Mouse (Mus musculus): ENCODE measurements around the gene Pgm5. TPM values are rescaled to one million over a fixed set of nuclear protein-coding genes. Genes with fewer than 3 reads are reported as not detected.

Pgm5 gene
- polyA plus RNA-seq, 1 experiment from 2014 or later = 0.17 TPM

DNA sequence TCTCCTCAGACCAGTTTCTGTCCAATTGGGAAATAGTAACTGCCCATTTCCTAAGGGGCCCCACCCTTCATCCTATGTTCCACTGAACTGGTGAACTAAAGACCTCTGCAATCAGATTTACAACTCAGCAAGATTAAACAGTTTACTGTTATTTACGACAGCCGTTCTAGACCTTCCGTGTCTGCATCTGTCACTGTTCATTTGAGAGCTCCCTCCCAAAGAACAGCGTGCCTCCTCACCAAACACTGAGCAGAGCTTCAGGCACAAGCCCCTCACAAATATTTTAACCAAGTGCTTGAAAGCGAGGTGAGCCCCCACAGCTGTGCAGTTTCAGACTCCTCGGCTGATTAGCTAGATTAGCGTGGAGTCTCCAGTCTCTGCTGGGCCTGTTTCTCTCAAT lies 13.3 kb downstream of the Pgm5 start:
- H3K36me3 ChIP-seq = no peaks in the 10 kb centered on the region
- no peak overlapping the region for H3K4me3 ChIP-seq
- no peaks in the 10 kb centered on the region for H3K9me3 ChIP-seq (replicated peaks)
- DNase-seq (ENCODE audit: low spot score) = no peak
- 68% methylated on average over 7 of the region's 7 CpGs for WGBS
- no peaks in the 10 kb centered on the region for H3K27me3 ChIP-seq (ENCODE audit: low read depth, poor library complexity, severe bottlenecking)
- H3K27ac ChIP-seq (replicated peaks) = 0 out of 2 replicates have a peak overlapping the region, but pooled peaks have one; percentile 9
- peaks cover 25% of the 10 kb centered on the region for H3K4me1 ChIP-seq

DNA sequence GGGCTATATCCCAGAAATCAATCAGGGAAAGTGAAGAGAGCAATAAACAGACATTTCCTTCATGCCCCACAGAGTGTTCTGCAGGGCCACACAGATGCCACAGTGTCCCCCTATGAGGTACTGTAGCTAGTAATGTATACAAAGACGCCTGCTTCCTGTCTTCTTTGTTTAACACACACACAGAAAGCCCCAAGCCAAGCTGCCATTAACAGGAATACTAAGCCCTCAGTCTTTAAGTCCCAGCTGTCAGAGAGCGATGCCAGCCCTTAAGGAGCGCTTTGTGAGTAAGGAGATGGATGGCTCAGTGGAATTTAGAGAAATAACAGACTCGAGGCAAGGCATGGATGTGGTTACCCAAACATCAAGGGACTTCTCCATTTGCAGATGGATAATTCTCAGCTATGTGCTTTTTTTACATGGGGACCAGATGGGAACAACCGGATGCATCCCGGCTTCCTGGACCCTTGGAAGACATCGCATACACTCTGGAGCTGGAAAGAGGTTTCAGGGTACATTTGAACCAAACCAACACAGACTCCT lies 16.6 kb downstream of the Pgm5 start:
- H3K4me3 ChIP-seq = no peak overlapping the region
- no peak for DNase-seq (ENCODE audit: low spot score)
- H3K27ac ChIP-seq (replicated peaks) = no peak overlapping the region
- H3K27me3 ChIP-seq (ENCODE audit: low read depth, poor library complexity, severe bottlenecking) = no peaks in the 10 kb centered on the region
- no peaks in the 10 kb centered on the region for H3K36me3 ChIP-seq
- no peaks in the 10 kb centered on the region for H3K9me3 ChIP-seq (replicated peaks)
- 72% methylated on average over 7 of the region's 7 CpGs for WGBS
- peaks cover 25% of the 10 kb centered on the region for H3K4me1 ChIP-seq

DNA sequence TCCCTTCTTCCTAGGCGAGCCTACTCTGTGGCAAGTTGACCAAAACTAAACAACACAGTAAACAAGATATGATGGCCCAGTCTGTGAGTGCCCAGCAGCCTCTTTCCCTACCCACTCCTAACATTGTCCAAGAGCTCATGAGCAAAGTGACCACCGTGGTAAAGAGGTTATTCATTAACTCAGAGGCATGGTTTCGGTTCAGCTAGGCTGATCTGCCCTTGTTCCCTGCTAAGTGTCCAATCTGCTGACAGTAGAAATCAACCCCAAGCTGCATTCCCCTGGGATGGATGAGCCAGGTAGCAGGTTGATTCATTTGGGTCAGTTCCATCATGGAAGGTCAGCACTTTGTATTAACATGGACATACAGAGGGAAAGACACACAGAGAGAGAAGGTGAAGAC lies 19.6 kb downstream of the Pgm5 start:
- no peak overlapping the region for H3K27ac ChIP-seq (replicated peaks)
- H3K27me3 ChIP-seq (ENCODE audit: low read depth, poor library complexity, severe bottlenecking) = no peaks in the 10 kb centered on the region
- DNase-seq (ENCODE audit: low spot score) = no peak
- H3K36me3 ChIP-seq = no peaks in the 10 kb centered on the region
- no peak overlapping the region for H3K4me3 ChIP-seq
- peaks cover 9% of the 10 kb centered on the region for H3K4me1 ChIP-seq
- H3K9me3 ChIP-seq (replicated peaks) = no peaks in the 10 kb centered on the region
- 90% methylated on average over 3 of the region's 3 CpGs for WGBS

DNA sequence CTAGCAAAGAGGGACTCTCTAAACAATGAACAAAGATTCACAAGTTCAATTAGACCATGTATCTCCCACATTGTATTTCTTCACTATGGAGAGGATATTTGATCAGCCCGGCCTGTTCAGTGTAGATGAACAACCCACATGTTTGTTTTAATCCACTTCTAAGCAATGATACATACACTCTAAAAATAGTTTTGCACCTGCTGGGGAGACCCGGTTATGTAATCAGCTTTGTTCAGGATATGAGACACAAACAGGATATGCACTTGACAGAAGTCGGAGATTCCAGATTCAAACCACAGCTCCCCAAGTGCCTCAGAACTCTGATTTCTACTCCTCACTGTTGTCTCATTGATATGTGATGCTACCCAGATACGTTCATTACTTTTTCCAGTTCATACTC lies 37.1 kb downstream of the Pgm5 start:
- peaks cover 7% of the 10 kb centered on the region; the same call in 1 of the 2 replicates for H3K27me3 ChIP-seq (ENCODE audit: low read depth, poor library complexity, severe bottlenecking)
- no peak overlapping the region for H3K27ac ChIP-seq (replicated peaks)
- H3K36me3 ChIP-seq = no peaks in the 10 kb centered on the region
- no peak for DNase-seq (ENCODE audit: low spot score)
- H3K4me3 ChIP-seq = no peak overlapping the region
- no peaks in the 10 kb centered on the region for H3K9me3 ChIP-seq (replicated peaks)
- 91% methylated on average over 4 of the region's 4 CpGs for WGBS
- no peaks in the 10 kb centered on the region for H3K4me1 ChIP-seq

GRCm38 (mm10) chr19:24815661-24816221 lies 45.9 kb downstream of the Pgm5 start:
- no peak overlapping the region for H3K4me3 ChIP-seq
- no peak overlapping the region for H3K27ac ChIP-seq (replicated peaks)
- peaks cover 40% of the 10 kb centered on the region for H3K4me1 ChIP-seq
- H3K27me3 ChIP-seq (ENCODE audit: low read depth, poor library complexity, severe bottlenecking) = peaks cover 76% of the 10 kb centered on the region
- no peak for DNase-seq (ENCODE audit: low spot score)
- H3K36me3 ChIP-seq = no peaks in the 10 kb centered on the region
- no peaks in the 10 kb centered on the region for H3K9me3 ChIP-seq (replicated peaks)
- 84% methylated on average over 12 of the region's 12 CpGs for WGBS

DNA sequence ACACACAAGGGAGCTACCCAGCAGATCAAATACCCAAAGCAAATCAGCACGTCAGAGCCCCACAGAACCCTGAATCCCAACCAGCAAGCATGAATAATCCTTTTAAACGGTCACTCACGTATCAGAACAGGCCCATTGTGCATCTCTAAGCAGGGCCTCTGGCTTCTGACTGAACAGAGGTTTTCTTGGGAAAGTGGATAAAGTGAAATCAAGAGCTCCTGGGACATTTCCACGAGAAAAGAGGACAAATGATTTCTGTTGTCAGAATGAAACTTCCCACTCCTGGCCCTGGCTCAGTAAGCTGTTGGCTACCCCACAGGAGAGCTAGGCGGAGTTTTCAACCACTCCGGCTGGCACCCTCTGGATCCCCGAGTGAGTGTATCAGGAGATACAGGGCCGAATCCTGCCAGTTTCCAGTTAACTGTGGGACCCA lies 48.8 kb downstream of the Pgm5 start:
- Histone ChIP-seq H3K27ac (replicated peaks) (peak overlapping the region; percentile 79), H3K36me3 (no peaks in the 10 kb centered on the region), H3K27me3 (ENCODE audit: low read depth, poor library complexity, severe bottlenecking) (peaks cover 85% of the 10 kb centered on the region), H3K9me3 (replicated peaks) (no peaks in the 10 kb centered on the region), H3K4me1 (peaks cover 42% of the 10 kb centered on the region), H3K4me3 (no peak overlapping the region)
- DNase-seq (ENCODE audit: low spot score) = peak; percentile 64
- WGBS = 34% methylated on average over 8 of the region's 8 CpGs

GRCm38 (mm10) chr19:24812106-24812810 lies 49.4 kb downstream of the Pgm5 start:
- no peak overlapping the region for H3K4me3 ChIP-seq
- no peaks in the 10 kb centered on the region for H3K36me3 ChIP-seq
- H3K4me1 ChIP-seq = peaks cover 42% of the 10 kb centered on the region
- DNase-seq (ENCODE audit: low spot score) = peak; percentile 17
- H3K9me3 ChIP-seq (replicated peaks) = no peaks in the 10 kb centered on the region
- 49% methylated on average over 7 of the region's 7 CpGs for WGBS
- H3K27ac ChIP-seq (replicated peaks) = 0 out of 2 replicates have a peak overlapping the region, but pooled peaks have one; percentile 20
- H3K27me3 ChIP-seq (ENCODE audit: low read depth, poor library complexity, severe bottlenecking) = peaks cover 85% of the 10 kb centered on the region

GRCm38 (mm10) chr19:24811451-24811850 lies 50.2 kb downstream of the Pgm5 start:
- no peak overlapping the region for H3K27ac ChIP-seq (replicated peaks)
- no peaks in the 10 kb centered on the region for H3K9me3 ChIP-seq (replicated peaks)
- no peaks in the 10 kb centered on the region for H3K36me3 ChIP-seq
- peaks cover 85% of the 10 kb centered on the region for H3K27me3 ChIP-seq (ENCODE audit: low read depth, poor library complexity, severe bottlenecking)
- WGBS = 69% methylated on average over 10 of the region's 10 CpGs
- no peak overlapping the region for H3K4me3 ChIP-seq
- peaks cover 42% of the 10 kb centered on the region for H3K4me1 ChIP-seq
- no peak for DNase-seq (ENCODE audit: low spot score)

DNA sequence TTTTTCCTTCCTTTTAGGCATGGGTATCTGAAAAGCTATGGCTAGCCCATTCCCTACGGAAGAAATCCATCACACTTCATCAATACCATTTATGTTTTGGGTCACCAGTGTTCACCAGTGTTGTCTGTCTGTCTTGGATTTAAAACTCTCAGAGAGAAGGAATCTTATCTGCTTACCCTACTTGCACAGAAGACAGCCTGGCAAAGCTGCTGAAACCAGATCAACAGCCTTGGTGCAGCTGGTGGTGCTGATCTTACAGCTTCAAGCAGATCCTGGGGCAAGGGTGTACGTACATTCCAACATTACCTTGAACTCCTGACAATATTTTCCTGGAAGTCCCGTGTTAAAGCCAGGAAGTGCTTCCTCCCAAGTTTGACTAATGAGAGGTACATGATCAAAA lies 55.6 kb downstream of the Pgm5 start:
- Histone ChIP-seq H3K27me3 (ENCODE audit: low read depth, poor library complexity, severe bottlenecking) (peaks cover 55% of the 10 kb centered on the region), H3K4me1 (peaks cover 5% of the 10 kb centered on the region), H3K36me3 (no peaks in the 10 kb centered on the region), H3K9me3 (replicated peaks) (no peaks in the 10 kb centered on the region; the same call in 1 of the 2 replicates), H3K4me3 (no peak overlapping the region), H3K27ac (replicated peaks) (no peak overlapping the region)
- DNase-seq (ENCODE audit: low spot score) = no peak
- 94% methylated on average over 3 of the region's 3 CpGs for WGBS

GRCm38 (mm10) chr19:24797606-24798005 lies 64.0 kb downstream of the Pgm5 start:
- H3K9me3 ChIP-seq (replicated peaks) = no peaks in the 10 kb centered on the region

DNA sequence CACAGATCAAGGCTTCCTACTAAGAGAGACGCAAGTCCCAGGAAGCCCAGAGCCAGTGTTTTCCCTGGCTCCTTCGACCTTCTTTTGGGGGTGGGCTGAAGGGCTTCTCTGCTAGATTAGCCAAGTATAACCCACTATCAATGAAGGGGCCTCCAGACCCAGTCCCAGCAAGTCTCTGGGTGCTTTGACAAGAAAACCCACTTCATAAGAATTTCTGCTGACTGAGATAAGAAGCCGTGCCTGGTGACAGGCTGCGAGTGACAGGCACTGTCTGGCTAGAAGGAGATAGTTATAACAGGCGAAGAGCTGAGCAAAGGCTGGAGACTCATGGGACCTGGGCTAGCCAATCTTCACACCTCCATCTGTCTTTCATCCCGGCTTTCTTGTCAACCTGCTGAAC lies 67.3 kb downstream of the Pgm5 start:
- Histone ChIP-seq H3K27me3 (ENCODE audit: low read depth, poor library complexity, severe bottlenecking) (no peaks in the 10 kb centered on the region), H3K36me3 (no peaks in the 10 kb centered on the region), H3K9me3 (replicated peaks) (no peaks in the 10 kb centered on the region), H3K27ac (replicated peaks) (no peak overlapping the region; the same call in 1 of the 2 replicates), H3K4me3 (no peak overlapping the region), H3K4me1 (peaks cover 6% of the 10 kb centered on the region; the same call in 1 of the 2 replicates)
- DNase-seq (ENCODE audit: low spot score) = no peak
- WGBS = 78% methylated on average over 6 of the region's 6 CpGs

More at GRCm38 (mm10) chr19:24797606-24798005, 64.0 kb downstream of the Pgm5 start:
- peaks cover 6% of the 10 kb centered on the region; the same call in 1 of the 2 replicates for H3K4me1 ChIP-seq
- peaks cover 10% of the 10 kb centered on the region; the same call in 1 of the 2 replicates for H3K27me3 ChIP-seq (ENCODE audit: low read depth, poor library complexity, severe bottlenecking)
- no peak overlapping the region for H3K4me3 ChIP-seq
- H3K36me3 ChIP-seq = no peaks in the 10 kb centered on the region
- no peak for DNase-seq (ENCODE audit: low spot score)
- no peak overlapping the region for H3K27ac ChIP-seq (replicated peaks)
- WGBS = 73% methylated on average over 9 of the region's 9 CpGs

GRCm38 (mm10) chr19:24793545-24794139 lies 68.0 kb downstream of the Pgm5 start:
- Histone ChIP-seq H3K36me3 (no peaks in the 10 kb centered on the region), H3K27me3 (ENCODE audit: low read depth, poor library complexity, severe bottlenecking) (no peaks in the 10 kb centered on the region), H3K4me3 (no peak overlapping the region), H3K9me3 (replicated peaks) (no peaks in the 10 kb centered on the region), H3K4me1 (peaks cover 6% of the 10 kb centered on the region; the same call in 1 of the 2 replicates), H3K27ac (replicated peaks) (no peak overlapping the region; the same call in 1 of the 2 replicates)
- no peak for DNase-seq (ENCODE audit: low spot score)
- 86% methylated on average over 9 of the region's 9 CpGs for WGBS
